Mouse (Mus musculus) frontal cortex, postnatal 10 days (tissue): Measurements from ENCODE around the gene Vmn1r205.
"Not testable (repeated sequence)": the region's sequence is repeated elsewhere in the genome, so short reads cannot be mapped to it uniquely, and the experiment has no call there.

ENCODE experiments used
- DNase-seq, 2 experiments: peaks; one replicate each; pipeline ENCODE4 v3.0.0; 2022; ENCODE audit warnings: low spot score in 2 of 2, mixed read lengths in 1 of 2

Vmn1r205 gene

GRCm38 (mm10) chr13:22592900-22593299 lies at the start of gene Vmn1r205:
TSS of gene Vmn1r205 (minus strand) at chr13:22593000.
- no peak for DNase-seq

DNA sequence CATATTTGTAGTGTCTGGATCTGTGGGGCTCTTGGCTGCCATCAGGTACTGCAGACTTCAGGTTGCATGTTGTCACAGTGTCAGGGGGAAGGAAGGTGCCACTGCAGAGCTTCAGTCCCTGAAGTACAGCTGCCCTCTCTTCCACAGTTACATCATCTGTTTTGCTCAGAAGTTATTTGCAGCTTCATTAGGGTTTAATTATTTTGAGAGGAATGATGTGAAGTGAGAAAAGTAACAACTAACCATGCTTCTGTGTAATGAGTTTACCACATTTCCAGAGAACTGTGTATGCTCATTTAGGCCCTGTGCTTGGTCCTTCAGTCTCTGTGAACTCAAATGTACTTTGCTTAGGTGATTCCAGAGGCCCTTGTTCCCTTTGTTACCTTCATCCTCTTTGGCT lies 31.4 kb upstream of the Vmn1r205 start, which contains the start of gene Vmn1r206:
Gene Vmn1r206, minus strand, starts transcription at position 101 of the 400 bp plus-strand sequence.
- DNase-seq, result not testable (repeated sequence)

DNA sequence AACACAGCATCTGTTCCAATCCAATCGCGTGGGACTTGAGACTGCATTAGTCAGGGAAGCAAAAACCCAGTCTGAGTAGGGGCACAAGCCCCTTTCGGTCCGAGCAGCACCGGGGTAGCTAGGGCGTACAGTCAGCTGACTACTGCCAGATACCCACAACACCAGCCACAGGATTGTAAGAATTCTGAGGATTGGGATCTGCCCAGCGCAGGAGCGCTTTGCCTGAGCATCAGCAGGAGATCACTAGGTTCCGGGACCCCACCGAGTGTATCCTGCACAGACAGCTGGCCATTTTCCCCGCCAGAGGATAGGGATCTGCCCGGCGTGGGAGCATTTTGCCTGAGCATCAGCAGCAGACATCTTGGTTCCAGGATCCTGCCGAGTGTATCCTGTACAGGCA lies 9.5 kb downstream of the Vmn1r205 start:
- not testable (repeated sequence) for DNase-seq

DNA sequence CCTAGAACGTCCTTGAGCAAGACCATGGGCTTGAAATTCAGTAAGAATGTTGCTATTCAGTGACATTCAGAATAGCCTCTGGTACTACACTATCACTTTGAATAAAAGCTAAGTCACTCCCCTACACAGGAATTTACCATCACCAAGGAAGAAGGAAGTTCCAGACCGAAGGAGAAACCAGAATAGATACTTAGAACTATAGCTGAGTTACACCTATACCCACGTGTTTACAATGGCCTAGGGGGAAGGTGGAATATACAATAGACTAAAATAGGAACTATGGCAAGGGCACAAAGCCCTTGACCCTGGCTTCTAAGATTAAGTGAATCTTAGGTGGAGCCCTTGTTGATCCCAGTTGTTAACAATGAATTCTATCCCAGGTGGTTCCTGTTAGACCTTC lies 17.9 kb downstream of the Vmn1r205 start:
- DNase-seq, result not testable (repeated sequence)

- DNase-seq, result not testable (repeated sequence)
Measured at GRCm38 (mm10) chr13:22552898-22553297, 39.9 kb downstream of the Vmn1r205 start, which contains the start of gene Vmn1r204. TSS of gene Vmn1r204 (plus strand) at chr13:22553198.
